ENCODE assay signal across 25 mouse cellular contexts in the genomic region with DNA sequence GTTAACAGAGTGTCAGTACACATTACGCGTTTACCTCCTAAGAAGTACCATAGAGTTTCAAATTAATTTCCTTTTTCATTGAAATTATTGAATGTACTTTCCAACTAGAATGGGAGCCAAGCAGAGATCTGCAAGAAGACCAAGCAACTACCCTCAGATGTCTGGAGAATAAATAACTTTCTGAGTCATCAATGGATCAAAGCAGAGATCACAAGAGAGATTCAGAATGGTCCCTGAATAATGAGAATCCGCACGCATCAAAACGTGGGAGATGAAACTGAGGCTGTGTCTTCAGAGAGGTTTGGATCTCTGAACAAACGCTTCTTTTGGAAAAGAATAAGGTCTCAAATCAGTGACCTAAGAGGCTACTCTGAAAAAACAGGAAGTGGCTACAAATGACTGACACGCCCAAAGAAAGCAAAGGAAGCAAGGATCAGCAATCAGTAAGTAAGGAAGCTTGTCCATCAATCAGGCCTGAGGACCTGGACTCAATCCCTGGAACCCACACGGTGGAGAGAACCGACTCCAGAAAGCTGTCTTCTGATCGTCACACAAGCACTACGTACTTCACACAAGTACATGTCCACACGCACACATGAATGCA. TPM values are rescaled to one million over a fixed set of nuclear protein-coding genes. Genes with fewer than 3 reads are reported as not detected.
DNase-seq lines count a peak whose midpoint lies in the region; ATAC-seq and TF ChIP-seq lines count a peak whose summit lies in the region.
"Had no signal": no experiment of that assay in that cellular context is flagged by ENCODE, and none has a peak within 500 bp of the region (broad histone marks: within the 10 kb centered on the region; RNA-seq: fewer than 3 reads in every experiment).

No protein-coding gene starts in this region.

- no peak for DNase-seq in midbrain, embryonic 11.5 days (ENCODE audit: low spot score, missing footprints)
- peak; percentile 56 for DNase-seq in MEL (ENCODE audit: low read depth, low spot score)
- DNase-seq in adrenal gland, postnatal 36 days: no peak
- DNase-seq: adrenal gland, adult 8-10 months; cerebellum, adult 11 months; cerebellum, postnatal 14 days; gastrocnemius, postnatal 25 days; heart, postnatal 36 days; kidney, adult 8-10 months; kidney, postnatal 10 days; liver, postnatal 0 days; lung, postnatal 10 days; right cerebral cortex, postnatal 14 days; thymus, postnatal 25 days had no signal

- ATAC-seq in forebrain, embryonic 15.5 days (replicated peaks): no peak
- no peak for ATAC-seq in forebrain, embryonic 12.5 days (ENCODE audit: low FRiP score)
- ATAC-seq in midbrain, embryonic 13.5 days: no peak
- ATAC-seq in midbrain, embryonic 11.5 days (ENCODE audit: low FRiP score): no peak
- ATAC-seq in megakaryocyte, adult 5-6 weeks (ENCODE audit: poor library complexity, severe bottlenecking): peak; percentile 67
- no peak for ATAC-seq in frontal cortex, adult (ENCODE audit: low TSS enrichment)
- ATAC-seq: activated CD4-positive, CD25-positive, alpha-beta regulatory T cell, adult 4 months; forebrain, embryonic 14.5 days; liver, postnatal 0 days had no signal

- no peak overlapping the region for H3K9ac ChIP-seq in forebrain, embryonic 15.5 days (replicated peaks)
- H3K9ac ChIP-seq in forebrain, embryonic 12.5 days: no peak overlapping the region
- H3K9ac ChIP-seq in midbrain, embryonic 13.5 days (replicated peaks): no peak overlapping the region
- no peak overlapping the region for H3K9ac ChIP-seq in midbrain, embryonic 11.5 days (ENCODE audit: low read length)
- H3K9ac ChIP-seq in MEL (ENCODE audit: control insufficient read depth, low read depth, low read length, poor library complexity, severe bottlenecking): no peak overlapping the region
- H3K9ac ChIP-seq: embryonic facial prominence, embryonic 13.5 days; hindbrain, embryonic 15.5 days; liver, postnatal 0 days had no signal

- no peak overlapping the region for H3K4me3 ChIP-seq in forebrain, embryonic 15.5 days
- H3K4me3 ChIP-seq in forebrain, embryonic 12.5 days (replicated peaks): no peak overlapping the region
- H3K4me3 ChIP-seq in midbrain, embryonic 13.5 days (replicated peaks): no peak overlapping the region
- H3K4me3 ChIP-seq in midbrain, embryonic 11.5 days (ENCODE audit: low read depth, low read length): no peak overlapping the region
- no peak overlapping the region for H3K4me3 ChIP-seq in MEL (ENCODE audit: control insufficient read depth in 1 of 2, insufficient read depth in 1 of 2, low read depth in 2 of 2, low read length in 2 of 2)
- H3K4me3 ChIP-seq: embryonic facial prominence, embryonic 13.5 days; hindbrain, embryonic 15.5 days had no signal

- H3K4me1 ChIP-seq in forebrain, embryonic 15.5 days: 0 out of 2 replicates have a peak, but pooled peaks cover 4% of the 10 kb centered on the region
- no peaks in the 10 kb centered on the region for H3K4me1 ChIP-seq in forebrain, embryonic 12.5 days
- peaks cover 9% of the 10 kb centered on the region; the same call in 1 of the 2 replicates for H3K4me1 ChIP-seq in midbrain, embryonic 13.5 days (replicated peaks)
- H3K4me1 ChIP-seq in midbrain, embryonic 11.5 days (ENCODE audit: control insufficient read depth, insufficient read depth, low read length): no peaks in the 10 kb centered on the region
- H3K4me1 ChIP-seq in MEL (ENCODE audit: control insufficient read depth in 1 of 2, insufficient read depth in 2 of 2, low read length in 2 of 2): peaks cover 4 to 17% of the 10 kb centered on the region in 2 experiments

- TF ChIP-seq CTCF in MEL (IDR thresholded peaks at IDR 0.05 in 2 of 3, conservative IDR thresholded peaks at IDR 0.05 in 1 of 3; ENCODE audit: control insufficient read depth in 1 of 3, insufficient read depth in 1 of 3, low read depth in 2 of 3, low read length in 3 of 3, poor library complexity in 1 of 3, severe bottlenecking in 1 of 3): no peak

- no peaks in the 10 kb centered on the region for H3K9me3 ChIP-seq in forebrain, embryonic 15.5 days
- H3K9me3 ChIP-seq in forebrain, embryonic 12.5 days: no peaks in the 10 kb centered on the region
- no peaks in the 10 kb centered on the region for H3K9me3 ChIP-seq in midbrain, embryonic 13.5 days
- no peaks in the 10 kb centered on the region for H3K9me3 ChIP-seq in midbrain, embryonic 11.5 days (ENCODE audit: control insufficient read depth, low read length)
- H3K9me3 ChIP-seq in MEL (replicated peaks; ENCODE audit: insufficient read depth, low read length): no peaks in the 10 kb centered on the region
- H3K9me3 ChIP-seq: embryonic facial prominence, embryonic 13.5 days; G1E; hindbrain, embryonic 15.5 days had no signal

- TF ChIP-seq EP300 in MEL (IDR thresholded peaks at IDR 0.05; ENCODE audit: low read depth in 1 of 2, low read length in 2 of 2): peak in 1 of 2 experiments; percentile 53; a peak in 1 of 4 replicates

- 75% methylated on average over 12 of the region's 12 CpGs for whole genome bisulfite sequencing in forebrain, embryonic 15.5 days
- WGBS in forebrain, embryonic 12.5 days: 83% methylated on average over 12 of the region's 12 CpGs
- 66% methylated on average over 12 of the region's 12 CpGs for WGBS in midbrain, embryonic 13.5 days
- 84% methylated on average over 12 of the region's 12 CpGs for WGBS in midbrain, embryonic 11.5 days

- H3K27me3 ChIP-seq in forebrain, embryonic 15.5 days: no peaks in the 10 kb centered on the region
- no peaks in the 10 kb centered on the region for H3K27me3 ChIP-seq in forebrain, embryonic 12.5 days
- H3K27me3 ChIP-seq in midbrain, embryonic 13.5 days: no peaks in the 10 kb centered on the region
- H3K27me3 ChIP-seq in midbrain, embryonic 11.5 days (ENCODE audit: control insufficient read depth, insufficient read depth, low read length): no peaks in the 10 kb centered on the region
- H3K27me3 ChIP-seq in MEL (ENCODE audit: control insufficient read depth in 1 of 2, insufficient read depth in 2 of 2, low read length in 2 of 2): no peaks in the 10 kb centered on the region
- H3K27me3 ChIP-seq: embryonic facial prominence, embryonic 13.5 days; hindbrain, embryonic 15.5 days had no signal

- no peak for TF ChIP-seq RAD21 in MEL (IDR thresholded peaks at IDR 0.05; ENCODE audit: low read depth, low read length)

- H3K4me2 ChIP-seq in forebrain, embryonic 15.5 days (replicated peaks): no peak overlapping the region
- H3K4me2 ChIP-seq in forebrain, embryonic 12.5 days: no peak overlapping the region
- H3K4me2 ChIP-seq in midbrain, embryonic 13.5 days (replicated peaks): no peak overlapping the region
- H3K4me2 ChIP-seq in midbrain, embryonic 11.5 days: no peak overlapping the region
- H3K4me2 ChIP-seq: embryonic facial prominence, embryonic 13.5 days; hindbrain, embryonic 15.5 days had no signal

- no peak for TF ChIP-seq POLR2A in MEL (IDR thresholded peaks at IDR 0.05; ENCODE audit: control insufficient read depth in 1 of 2, insufficient read depth in 1 of 2, low read depth in 1 of 2, low read length in 2 of 2, poor library complexity in 1 of 2)

- H3K36me3 ChIP-seq in forebrain, embryonic 15.5 days: peaks cover 79% of the 10 kb centered on the region
- H3K36me3 ChIP-seq in forebrain, embryonic 12.5 days (replicated peaks): peaks cover 96% of the 10 kb centered on the region
- peaks cover 91% of the 10 kb centered on the region for H3K36me3 ChIP-seq in midbrain, embryonic 13.5 days
- peaks cover 36% of the 10 kb centered on the region for H3K36me3 ChIP-seq in midbrain, embryonic 11.5 days (ENCODE audit: control insufficient read depth, insufficient read depth, low read length)
- H3K36me3 ChIP-seq in MEL (ENCODE audit: control insufficient read depth in 1 of 2, insufficient read depth in 2 of 2, low read length in 2 of 2): peaks cover 0 to 10% of the 10 kb centered on the region in 2 experiments; a peak in 2 of 4 replicates

- H3K27ac ChIP-seq in forebrain, embryonic 15.5 days (replicated peaks): peak overlapping the region; percentile 5; the same call in 1 of the 2 replicates
- H3K27ac ChIP-seq in forebrain, embryonic 12.5 days: no peak overlapping the region
- H3K27ac ChIP-seq in midbrain, embryonic 13.5 days: peak overlapping the region; percentile 44; the same call in 1 of the 2 replicates
- no peak overlapping the region for H3K27ac ChIP-seq in midbrain, embryonic 11.5 days (ENCODE audit: low read depth, low read length)
- H3K27ac ChIP-seq in MEL (ENCODE audit: control insufficient read depth, low read depth, low read length): no peak overlapping the region
- H3K27ac ChIP-seq: embryonic facial prominence, embryonic 13.5 days; hindbrain, embryonic 15.5 days had no signal

- no peaks in the 10 kb centered on the region for H3K79me2 ChIP-seq in MEL (ENCODE audit: control insufficient read depth, insufficient read depth, low read length, poor library complexity)

TF ChIP-seq in MEL, 35 proteins besides CTCF, POLR2A, EP300 and RAD21:
- TF ChIP-seq ZMIZ1 (IDR thresholded peaks at IDR 0.05; ENCODE audit: low read depth, low read length) (no peak), CHD2 (IDR thresholded peaks at IDR 0.05; ENCODE audit: low read length) (no peak), MXI1 (IDR thresholded peaks at IDR 0.05; ENCODE audit: low read depth, low read length) (no peak), GATA1 (IDR thresholded peaks at IDR 0.05; ENCODE audit: low read depth, low read length) (no peak), ZNF384 (IDR thresholded peaks at IDR 0.05; ENCODE audit: low read depth, low read length) (no peak), POLR2AphosphoS5 (IDR thresholded peaks at IDR 0.05; ENCODE audit: borderline replicate concordance, low read depth, low read length) (no peak), CHD1 (IDR thresholded peaks at IDR 0.05; ENCODE audit: low read depth, low read length) (no peak), ELF1 (IDR thresholded peaks at IDR 0.05; ENCODE audit: low read depth, low read length) (peak; percentile 47; the same call in 1 of the 2 replicates), RCOR1 (IDR thresholded peaks at IDR 0.05; ENCODE audit: low read depth, low read length) (peak; percentile 77), SMC3 (IDR thresholded peaks at IDR 0.05; ENCODE audit: low read depth, low read length) (no peak), TBP (IDR thresholded peaks at IDR 0.05; ENCODE audit: low read depth, low read length) (no peak)

RNA-seq across cellular contexts. Expression of a gene that starts 54.8 kb away (rescaled TPM):
- polyA plus RNA-seq in forebrain, embryonic 15.5 days (2015; fragmentation: Nextera tagmentation; extraction: Ambion mirVana): 82.8 and 85.4 TPM in 2 replicates
- polyA plus RNA-seq in forebrain, embryonic 12.5 days (2016; fragmentation: Nextera tagmentation; extraction: Ambion mirVana): 43.4 and 44.9 TPM in 2 replicates
- 61.9 and 70.6 TPM in 2 replicates for polyA plus RNA-seq in midbrain, embryonic 13.5 days (2015; fragmentation: Nextera tagmentation; extraction: Ambion mirVana)
- polyA plus RNA-seq in midbrain, embryonic 11.5 days (2014; fragmentation: Nextera tagmentation; extraction: Ambion mirVana): 22.8 and 23.2 TPM in 2 replicates
- not detected in 2 replicates for total RNA-seq in MEL (2012; rRNA removed)
- polyA plus RNA-seq in MEL (2012; ENCODE audit: insufficient read depth in 1 of 2, insufficient read length in 2 of 2, low read depth in 1 of 2, low replicate concordance in 2 of 2, missing spikeins in 1 of 2): not detected
- total RNA-seq in megakaryocyte, adult 5-6 weeks (2015): not detected in 2 replicates
- not detected in 2 replicates for total RNA-seq in megakaryocyte, adult 5-6 weeks (2017)
- total RNA-seq in adrenal gland, postnatal 36 days (2021): 10 to 100 TPM; 14.4 to 22.8 TPM
- total RNA-seq: liver, adult 2 months had no signal
- polyA plus RNA-seq: G1E had no signal

Comparison
In these comparisons a context has a peak if more than half of its experiments do, and no peak if none do; other contexts are left out.
1. H3K27ac ChIP-seq: peak in forebrain, embryonic 15.5 days (single experiment) and midbrain, embryonic 13.5 days (single experiment); none in forebrain, embryonic 12.5 days (single experiment), midbrain, embryonic 11.5 days (single experiment) and MEL (single experiment).
2. RNA of a gene that starts 54.8 kb away (polyA plus RNA-seq): 82.8 to 85.4 TPM in forebrain, embryonic 15.5 days, 61.9 to 70.6 TPM in midbrain, embryonic 13.5 days, 43.4 to 44.9 TPM in forebrain, embryonic 12.5 days and 22.8 to 23.2 TPM in midbrain, embryonic 11.5 days; not detected in MEL; every median in the first group is over 10 times any median in the second.